Mouse (Mus musculus) embryonic facial prominence, embryonic 10.5 days (tissue): Measurements from ENCODE around the gene Cgnl1. TPM values are rescaled to one million over a fixed set of nuclear protein-coding genes. Genes with fewer than 3 reads are reported as not detected.
A peak's percentile ranks its signal among the peaks of the same experiment; 100 is the strongest.
"Not testable (repeated sequence)": the region's sequence is repeated elsewhere in the genome, so short reads cannot be mapped to it uniquely, and the experiment has no call there.

Experiments
- DNase-seq: peaks from one replicate; pipeline ENCODE4 v3.0.0-alpha.2; 2017; ENCODE audit warnings: low spot score
- H3K27ac ChIP-seq: fragments of 300-500 bp; sonication (generic); replicated peaks from 2 replicates; pipeline ENCODE4 v1.5.1; 2016; ENCODE audit warnings: mild to moderate bottlenecking
- H3K27me3 ChIP-seq: fragments of 300-500 bp; sonication (generic); replicated peaks from 2 replicates; pipeline ENCODE4 v1.6.1; 2016; ENCODE audit warnings: low read depth, mild to moderate bottlenecking; ENCODE audit not compliant: poor library complexity, severe bottlenecking
- H3K36me3 ChIP-seq: fragments of 300-500 bp; sonication (generic); replicated peaks from 2 replicates; pipeline ENCODE4 v1.6.1; 2016; ENCODE audit warnings: mild to moderate bottlenecking, moderate library complexity
- H3K4me1 ChIP-seq: fragments of 300-500 bp; sonication (generic); 2 replicates; pipeline ENCODE4 v1.6.1; 2016
- H3K4me3 ChIP-seq: fragments of 300-500 bp; sonication (generic); 2 replicates; pipeline ENCODE4 v1.5.1; 2016; ENCODE audit warnings: mild to moderate bottlenecking, moderate library complexity
- H3K9me3 ChIP-seq: fragments of 300-500 bp; sonication (generic); 2 replicates; pipeline ENCODE4 v1.6.1; 2016; ENCODE audit warnings: mild to moderate bottlenecking
- WGBS: fragments of 180-500 bp; shearing (Covaris S2); methylation state at CpG from one replicate; pipeline ENCODE4 v1.1.7; 2016; 5-methylcytosine and 5-hydroxymethylcytosine counted together
- polyA plus RNA-seq: library from polyadenylated mRNA; unstranded; fragments of >200 nt; fragmentation: Nextera tagmentation; extraction: Ambion mirVana; gene quantifications from 2 replicates; pipeline ENCODE4 v1.2.1, GENCODE M21; 2016

The Cgnl1 gene
- polyA plus RNA-seq, 1 experiment from 2014 or later, result 10.8 TPM

DNA sequence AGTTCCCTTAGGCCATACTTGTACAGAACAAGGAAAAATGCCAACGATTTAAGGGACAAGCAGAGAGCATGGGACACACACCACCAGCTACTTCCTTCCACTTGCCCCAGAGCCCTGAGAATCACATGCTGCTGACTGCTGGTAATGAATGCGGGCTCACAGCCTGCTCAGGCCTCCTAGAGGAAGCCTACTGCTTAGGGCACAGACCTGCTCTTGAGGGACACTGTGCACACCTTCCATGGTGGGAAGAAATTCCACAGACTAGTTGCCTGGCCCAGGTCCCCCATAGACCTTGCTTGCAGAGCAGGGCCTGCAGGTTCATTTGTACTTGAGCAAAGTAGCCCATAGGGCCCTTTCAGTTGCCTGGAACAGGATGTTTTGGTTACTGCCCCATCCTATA, 136.5 kb downstream of the Cgnl1 start:
- Histone ChIP-seq H3K27ac (no peak overlapping the region), H3K36me3 (peaks cover 26% of the 10 kb centered on the region), H3K27me3 (no peaks in the 10 kb centered on the region), H3K4me3 (no peak overlapping the region), H3K9me3 (0 out of 2 replicates have a peak, but pooled peaks cover 5% of the 10 kb centered on the region), H3K4me1 (peaks cover 7% of the 10 kb centered on the region; the same call in 1 of the 2 replicates)
- 92% methylated on average over 2 of the region's 2 CpGs for WGBS
- no peak for DNase-seq

GRCm38 (mm10) chr9:71628921-71629320, 142.5 kb downstream of the Cgnl1 start:
- H3K36me3 ChIP-seq, result peaks cover 32% of the 10 kb centered on the region
- DNase-seq, result no peak
- peaks cover 12% of the 10 kb centered on the region for H3K4me1 ChIP-seq
- H3K27ac ChIP-seq, result no peak overlapping the region
- no peak overlapping the region for H3K4me3 ChIP-seq
- 0 out of 2 replicates have a peak, but pooled peaks cover 2% of the 10 kb centered on the region for H3K9me3 ChIP-seq
- no peaks in the 10 kb centered on the region for H3K27me3 ChIP-seq
- WGBS, result 52% methylated on average over 6 of the region's 6 CpGs

- no peak for DNase-seq
- no peak overlapping the region for H3K27ac ChIP-seq
- H3K36me3 ChIP-seq, result peaks cover 32% of the 10 kb centered on the region
- no peaks in the 10 kb centered on the region for H3K9me3 ChIP-seq
- no peak overlapping the region for H3K4me3 ChIP-seq
- H3K27me3 ChIP-seq, result no peaks in the 10 kb centered on the region
- peaks cover 17% of the 10 kb centered on the region for H3K4me1 ChIP-seq
- 84% methylated on average over 6 of the region's 6 CpGs for WGBS
Measured at GRCm38 (mm10) chr9:71628286-71628685, 143.1 kb downstream of the Cgnl1 start.

GRCm38 (mm10) chr9:71625961-71626360, 145.4 kb downstream of the Cgnl1 start:
- Histone ChIP-seq H3K4me1 (peaks cover 19% of the 10 kb centered on the region), H3K36me3 (peaks cover 20% of the 10 kb centered on the region; the same call in 1 of the 2 replicates), H3K9me3 (no peaks in the 10 kb centered on the region), H3K27ac (peak overlapping the region; percentile 30; the same call in 1 of the 2 replicates), H3K4me3 (no peak overlapping the region), H3K27me3 (no peaks in the 10 kb centered on the region)
- no peak for DNase-seq
- 83% methylated on average over 6 of the region's 6 CpGs for WGBS

DNA sequence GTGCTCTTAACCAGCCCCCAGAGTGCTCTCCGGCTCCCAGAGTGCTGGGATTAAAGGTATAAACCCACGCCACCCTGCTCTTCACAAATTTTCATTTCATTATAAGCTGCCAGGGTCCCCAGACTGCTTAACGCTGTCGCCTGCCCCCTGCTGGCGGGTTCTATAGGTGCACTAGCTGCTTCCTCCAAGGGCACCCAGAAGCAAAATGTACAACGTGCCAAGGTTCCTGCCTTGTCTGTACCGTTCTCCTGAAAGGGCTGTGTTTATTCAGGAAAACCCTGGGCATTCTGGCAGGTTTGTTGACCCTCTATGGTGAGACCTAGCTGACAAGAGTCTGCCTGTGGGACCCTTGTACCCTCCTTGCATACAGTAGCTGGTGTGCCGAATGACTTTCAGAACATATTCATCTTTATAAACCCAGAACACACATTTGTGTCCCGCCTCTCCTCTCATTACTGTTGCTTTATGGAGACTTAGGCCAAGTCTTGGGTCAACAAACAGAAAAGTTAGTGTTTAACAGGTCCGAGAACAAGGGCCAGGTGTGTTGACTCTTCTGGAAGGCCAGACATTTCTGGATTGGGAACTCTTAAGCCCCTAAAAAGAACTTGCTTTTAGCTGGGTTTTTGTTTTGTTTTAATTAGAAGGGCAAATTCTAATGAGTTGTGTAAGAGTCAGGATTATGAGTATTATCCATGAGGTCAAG, 146.5 kb downstream of the Cgnl1 start:
- Histone ChIP-seq H3K4me1 (peaks cover 19% of the 10 kb centered on the region), H3K4me3 (no peak overlapping the region), H3K27ac (no peak overlapping the region), H3K36me3 (peaks cover 10% of the 10 kb centered on the region; the same call in 1 of the 2 replicates), H3K9me3 (no peaks in the 10 kb centered on the region), H3K27me3 (no peaks in the 10 kb centered on the region)
- DNase-seq, result peak; percentile 73
- WGBS, result 46% methylated on average over 10 of the region's 10 CpGs

GRCm38 (mm10) chr9:71623871-71624569, 147.4 kb downstream of the Cgnl1 start:
- peak; percentile 56 for DNase-seq
- 35% methylated on average over 4 of the region's 4 CpGs for WGBS

GRCm38 (mm10) chr9:71622593-71622992, 148.8 kb downstream of the Cgnl1 start:
- H3K36me3 ChIP-seq, result no peaks in the 10 kb centered on the region
- H3K9me3 ChIP-seq, result no peaks in the 10 kb centered on the region
- no peak overlapping the region for H3K27ac ChIP-seq
- no peaks in the 10 kb centered on the region for H3K27me3 ChIP-seq
- no peak overlapping the region for H3K4me3 ChIP-seq
- peaks cover 19% of the 10 kb centered on the region for H3K4me1 ChIP-seq
- 78% methylated on average over 3 of the region's 3 CpGs for WGBS
- no peak for DNase-seq

More at GRCm38 (mm10) chr9:71623871-71624569, 147.4 kb downstream of the Cgnl1 start:
- no peak overlapping the region for H3K4me3 ChIP-seq
- H3K4me1 ChIP-seq, result peaks cover 19% of the 10 kb centered on the region
- peaks cover 3% of the 10 kb centered on the region; the same call in 1 of the 2 replicates for H3K36me3 ChIP-seq
- H3K27me3 ChIP-seq, result no peaks in the 10 kb centered on the region
- H3K9me3 ChIP-seq, result no peaks in the 10 kb centered on the region
- H3K27ac ChIP-seq, result no peak overlapping the region

GRCm38 (mm10) chr9:71621968-71622367, 149.4 kb downstream of the Cgnl1 start:
- no peak overlapping the region for H3K4me3 ChIP-seq
- H3K4me1 ChIP-seq, result peaks cover 19% of the 10 kb centered on the region
- H3K9me3 ChIP-seq, result no peaks in the 10 kb centered on the region
- no peak for DNase-seq
- no peaks in the 10 kb centered on the region for H3K36me3 ChIP-seq
- H3K27me3 ChIP-seq, result no peaks in the 10 kb centered on the region
- H3K27ac ChIP-seq, result no peak overlapping the region
- WGBS, result 86% methylated on average over 4 of the region's 4 CpGs

GRCm38 (mm10) chr9:71620116-71620515, 151.3 kb downstream of the Cgnl1 start:
- H3K27ac ChIP-seq, DNase-seq, H3K36me3 ChIP-seq, H3K9me3 ChIP-seq, H3K27me3 ChIP-seq, H3K4me3 ChIP-seq: not testable (repeated sequence)
- WGBS, result 84% methylated on average over 5 of the region's 5 CpGs
- H3K4me1 ChIP-seq, result peaks cover 16% of the 10 kb centered on the region

DNA sequence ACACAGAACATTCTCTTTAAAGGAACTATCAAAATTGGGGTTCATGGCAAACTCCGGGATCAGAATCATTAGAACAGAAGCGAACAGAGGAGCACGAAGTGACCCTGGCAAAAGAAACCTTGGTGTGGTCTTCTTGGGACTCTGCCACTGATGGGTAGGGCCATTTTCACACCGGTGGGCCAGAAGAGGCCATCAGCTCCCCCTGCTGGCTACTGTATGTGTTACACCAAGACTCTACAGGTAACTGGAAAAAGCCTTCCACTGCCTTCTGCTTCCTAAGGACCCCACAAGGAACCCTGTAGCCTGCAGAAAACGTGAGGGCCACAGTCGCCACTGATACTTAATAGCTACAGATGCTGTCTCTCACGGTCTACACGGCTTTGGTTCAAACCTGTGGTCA, 154.0 kb downstream of the Cgnl1 start:
- H3K27ac ChIP-seq, result no peak overlapping the region
- peak; percentile 55 for DNase-seq
- no peaks in the 10 kb centered on the region for H3K36me3 ChIP-seq
- WGBS, result 51% methylated on average over 8 of the region's 8 CpGs
- no peaks in the 10 kb centered on the region for H3K9me3 ChIP-seq
- no peaks in the 10 kb centered on the region for H3K27me3 ChIP-seq
- peaks cover 8% of the 10 kb centered on the region for H3K4me1 ChIP-seq
- no peak overlapping the region for H3K4me3 ChIP-seq

GRCm38 (mm10) chr9:71616185-71616584, 155.2 kb downstream of the Cgnl1 start:
- WGBS, result 28% methylated on average over 3 of the region's 3 CpGs
- no peak overlapping the region for H3K4me3 ChIP-seq

GRCm38 (mm10) chr9:71614643-71615042, 156.8 kb downstream of the Cgnl1 start:
- WGBS, result 32% methylated on average over 2 of the region's 2 CpGs
- H3K36me3 ChIP-seq, result no peaks in the 10 kb centered on the region
- H3K4me1 ChIP-seq, result peaks cover 10% of the 10 kb centered on the region
- peak; percentile 56 for DNase-seq
- no peaks in the 10 kb centered on the region for H3K27me3 ChIP-seq
- H3K27ac ChIP-seq, result no peak overlapping the region
- H3K4me3 ChIP-seq, result no peak overlapping the region
- no peaks in the 10 kb centered on the region for H3K9me3 ChIP-seq

More at GRCm38 (mm10) chr9:71616185-71616584, 155.2 kb downstream of the Cgnl1 start:
- peak; percentile 83 for DNase-seq
- no peaks in the 10 kb centered on the region for H3K36me3 ChIP-seq
- peaks cover 10% of the 10 kb centered on the region for H3K4me1 ChIP-seq
- H3K27ac ChIP-seq, result no peak overlapping the region
- H3K27me3 ChIP-seq, result no peaks in the 10 kb centered on the region
- H3K9me3 ChIP-seq, result no peaks in the 10 kb centered on the region

DNA sequence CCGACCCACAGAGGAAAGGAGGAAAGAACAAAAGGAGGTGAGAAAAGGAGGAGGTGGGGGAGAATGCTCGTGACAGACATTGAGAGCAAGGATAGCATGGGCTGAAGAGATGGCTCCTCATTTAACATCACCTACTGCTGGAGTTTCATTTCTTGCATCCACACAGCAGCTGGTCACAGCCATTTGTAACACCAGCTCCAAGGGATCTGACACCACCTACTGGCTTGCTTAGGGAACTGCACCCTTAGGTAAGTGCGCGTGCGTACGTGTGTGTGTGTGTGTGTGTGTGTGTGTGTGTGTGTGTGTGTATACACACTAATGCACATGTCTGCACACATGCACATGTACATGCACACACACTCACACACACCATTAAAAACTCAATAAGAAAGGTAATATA, 158.4 kb downstream of the Cgnl1 start:
- Histone ChIP-seq H3K36me3 (no peaks in the 10 kb centered on the region), H3K9me3 (no peaks in the 10 kb centered on the region), H3K4me3 (no peak overlapping the region), H3K27ac (no peak overlapping the region), H3K27me3 (no peaks in the 10 kb centered on the region), H3K4me1 (peaks cover 10% of the 10 kb centered on the region)
- DNase-seq, result peak; percentile 41
- 92% methylated on average over 6 of the region's 6 CpGs for WGBS
